Mouse (Mus musculus) left cerebral cortex, postnatal 10 days (tissue): ENCODE results near the gene Adamts13. TPM values are rescaled to one million over a fixed set of nuclear protein-coding genes. Genes with fewer than 3 reads are reported as not detected.
A peak's percentile ranks its signal among the peaks of the same experiment; 100 is the strongest.

ENCODE experiments used
- DNase-seq, 2 experiments: peaks; one replicate each; pipeline ENCODE4 v3.0.0; 2021 to 2022; ENCODE audit warnings: low spot score in 2 of 2, mixed read lengths in 1 of 2; ENCODE audit errors: extremely low spot score in 1 of 2
- intact Hi-C: fragments of 180-260 bp; cut with DNase I; formaldehyde crosslinking; loops from one replicate; pipeline ENCODE4 v1.15.1; 2025
- total RNA-seq, 2 experiments: library from RNA; stranded (reverse); gene quantifications; 2 replicates each; pipeline ENCODE4 v1.2.3; 2021

Adamts13 gene
- total RNA-seq, 2 experiments from 2014 or later = 0.24 to 1.7 TPM

DNA sequence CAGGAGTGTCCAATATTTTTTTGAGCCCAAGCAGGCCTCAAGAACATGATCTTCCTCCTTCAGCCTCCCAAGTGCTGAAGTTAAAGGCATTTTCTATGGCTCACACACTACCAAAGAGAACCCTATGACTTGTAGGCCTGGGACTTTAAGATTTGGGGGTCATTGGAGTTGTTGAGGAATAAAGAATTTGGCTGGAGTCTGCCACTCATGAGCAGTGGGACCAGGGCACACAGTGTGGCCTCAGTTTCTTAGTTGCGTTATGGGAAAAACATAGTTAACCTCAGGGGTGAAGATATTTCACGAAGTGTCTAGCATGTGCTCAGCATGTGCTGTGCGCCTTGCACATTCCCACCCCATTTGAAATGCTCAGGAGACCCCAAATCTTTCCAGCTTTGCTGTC, 53.1 kb downstream of the Adamts13 start:
- intact Hi-C loops = no loop called here
- no peak for DNase-seq

- no peak for DNase-seq
- intact Hi-C loops = no loop called here
Measured at GRCm38 (mm10) chr2:27026857-27027617, 53.8 kb downstream of the Adamts13 start.

- peak; percentile 91 to 93 for DNase-seq
- intact Hi-C loops = no loop called here
Measured at GRCm38 (mm10) chr2:27027618-27028436, 54.6 kb downstream of the Adamts13 start, which contains the start of gene Slc2a6. Gene Slc2a6 (minus strand): TSS chr2:27027998.

DNA sequence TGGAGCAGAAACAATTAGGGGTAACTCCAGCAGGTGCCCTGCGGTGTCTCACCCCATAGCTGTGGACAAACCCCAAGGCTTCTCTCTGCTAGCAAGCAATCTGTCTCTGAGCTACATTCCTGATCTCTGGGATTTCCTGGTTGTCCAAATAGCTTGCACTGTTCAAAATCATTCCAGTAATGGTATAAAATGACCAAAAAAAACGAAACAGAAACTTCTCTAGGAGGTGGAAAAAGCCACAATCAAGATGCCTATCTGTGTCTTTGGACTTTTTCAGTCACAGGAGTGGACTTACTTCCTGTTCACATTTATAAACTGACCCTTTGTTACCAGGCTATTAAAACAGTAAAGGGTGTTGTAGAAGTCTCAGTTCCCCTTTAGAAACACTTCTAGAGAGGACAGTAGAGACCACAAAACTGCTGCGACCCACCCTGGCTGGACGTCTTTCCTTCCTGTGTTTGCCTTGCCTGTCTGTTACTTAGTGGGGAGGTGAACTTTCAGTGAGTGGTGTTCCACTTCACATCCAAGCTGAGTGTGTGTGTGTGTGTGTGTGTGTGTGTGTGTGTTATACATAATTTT, 55.3 kb downstream of the Adamts13 start:
- intact Hi-C loops = no loop called here
- no peak for DNase-seq

- intact Hi-C loops = loop anchor here (10.0 kb wide), 1 partner anchor 388 kb away; no protein-coding TSS in a partner anchor
- no peak for DNase-seq
Measured at GRCm38 (mm10) chr2:27032361-27032760, 59.1 kb downstream of the Adamts13 start.

- no peak for DNase-seq
- intact Hi-C loops = loop anchor here (5.0 to 10.0 kb wide), 2 partner anchors 104 to 391 kb away; partner anchors contain the start of genes Stkld1 and Surf4
Measured at GRCm38 (mm10) chr2:27036003-27036402, 62.8 kb downstream of the Adamts13 start.

DNA sequence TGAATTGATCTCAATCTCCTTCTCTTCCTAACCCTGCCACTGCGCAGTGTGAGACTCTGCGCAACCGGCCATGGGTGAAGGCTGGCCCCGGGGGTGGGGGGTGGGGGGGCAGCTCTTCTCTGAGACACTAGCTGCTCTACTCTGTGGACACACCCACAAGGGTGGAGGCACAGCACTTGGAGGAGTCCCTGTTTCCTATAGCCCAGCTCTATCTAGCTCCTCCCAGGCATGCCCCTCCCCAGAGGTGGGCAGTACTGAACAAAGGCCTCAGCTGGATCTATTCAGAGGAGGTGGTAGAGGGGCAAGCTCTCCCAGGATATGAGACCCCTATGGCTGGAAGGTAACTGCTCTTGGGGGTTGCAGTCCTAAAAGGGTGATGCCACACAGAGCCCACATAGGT, 63.8 kb downstream of the Adamts13 start:
- no peak for DNase-seq
- intact Hi-C loops = loop anchor here (5.0 to 10.0 kb wide), 2 partner anchors 105 to 392 kb away; partner anchors contain the start of genes Stkld1 and Surf4

DNA sequence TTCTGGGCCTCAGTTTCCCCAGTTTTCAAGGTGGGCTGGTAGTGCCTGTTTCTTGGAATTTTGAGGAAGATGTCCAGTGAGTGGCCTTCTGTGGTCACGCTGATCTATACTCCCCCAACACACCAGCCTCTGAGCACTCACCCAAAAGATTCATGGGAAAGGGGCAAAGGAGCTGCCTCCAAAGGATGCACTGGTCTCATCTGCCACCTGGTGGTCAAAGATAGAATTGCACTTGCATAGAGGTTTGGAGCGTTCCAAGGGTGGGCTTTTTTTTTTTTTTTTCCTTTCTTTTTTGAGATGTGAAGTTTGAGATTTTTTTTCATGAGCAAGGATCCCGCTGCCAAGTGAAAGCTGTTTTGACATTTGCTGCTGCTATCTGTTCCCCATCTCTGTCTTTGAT, 65.4 kb downstream of the Adamts13 start:
- intact Hi-C loops = loop anchor here (5.0 to 10.0 kb wide), 2 partner anchors 106 to 394 kb away; partner anchors contain the start of genes Stkld1 and Surf4
- peak; percentile 76 to 84 for DNase-seq

- no peak for DNase-seq
- intact Hi-C loops = loop anchor here (5.0 to 10.0 kb wide), 2 partner anchors 107 to 394 kb away; partner anchors contain the start of genes Stkld1 and Surf4
Measured at GRCm38 (mm10) chr2:27039286-27039685, 66.1 kb downstream of the Adamts13 start.

- intact Hi-C loops = loop anchor here (5.0 kb wide), 1 partner anchor 80 kb away; no protein-coding TSS in a partner anchor
- DNase-seq = no peak
Measured at GRCm38 (mm10) chr2:27042131-27042844, 69.1 kb downstream of the Adamts13 start.

GRCm38 (mm10) chr2:27043461-27043860, 70.2 kb downstream of the Adamts13 start:
- peak; percentile 86 to 90 for DNase-seq
- intact Hi-C loops = loop anchor here (1.0 to 5.0 kb wide), 2 partner anchors 79 to 194 kb away; no protein-coding TSS in a partner anchor

DNA sequence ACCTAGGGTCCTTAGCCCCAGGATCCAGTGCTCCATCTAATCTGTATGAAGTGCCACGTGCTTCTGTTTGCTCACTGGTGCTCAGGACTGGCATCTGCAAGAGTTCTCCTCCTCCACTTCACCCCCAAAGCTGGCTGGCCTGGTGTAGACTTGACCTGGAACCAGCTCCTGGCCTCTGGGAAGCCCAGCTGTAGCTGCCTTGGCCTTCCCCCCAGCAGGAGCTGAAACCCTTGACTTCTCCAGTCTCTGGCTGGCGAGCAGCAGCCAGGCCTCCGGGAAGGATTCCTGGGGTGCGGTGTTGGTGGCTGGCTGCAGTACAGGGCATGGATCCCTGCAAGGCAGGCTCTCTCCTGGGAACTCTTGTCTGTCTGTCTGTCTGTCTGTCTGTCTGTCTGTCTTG, 71.0 kb downstream of the Adamts13 start:
- intact Hi-C loops = loop anchor here (5.0 kb wide), 1 partner anchor 78 kb away; no protein-coding TSS in a partner anchor
- DNase-seq = no peak

GRCm38 (mm10) chr2:27044641-27045040, 71.4 kb downstream of the Adamts13 start:
- intact Hi-C loops = loop anchor here (5.0 kb wide), 1 partner anchor 78 kb away; no protein-coding TSS in a partner anchor
- DNase-seq = no peak

DNA sequence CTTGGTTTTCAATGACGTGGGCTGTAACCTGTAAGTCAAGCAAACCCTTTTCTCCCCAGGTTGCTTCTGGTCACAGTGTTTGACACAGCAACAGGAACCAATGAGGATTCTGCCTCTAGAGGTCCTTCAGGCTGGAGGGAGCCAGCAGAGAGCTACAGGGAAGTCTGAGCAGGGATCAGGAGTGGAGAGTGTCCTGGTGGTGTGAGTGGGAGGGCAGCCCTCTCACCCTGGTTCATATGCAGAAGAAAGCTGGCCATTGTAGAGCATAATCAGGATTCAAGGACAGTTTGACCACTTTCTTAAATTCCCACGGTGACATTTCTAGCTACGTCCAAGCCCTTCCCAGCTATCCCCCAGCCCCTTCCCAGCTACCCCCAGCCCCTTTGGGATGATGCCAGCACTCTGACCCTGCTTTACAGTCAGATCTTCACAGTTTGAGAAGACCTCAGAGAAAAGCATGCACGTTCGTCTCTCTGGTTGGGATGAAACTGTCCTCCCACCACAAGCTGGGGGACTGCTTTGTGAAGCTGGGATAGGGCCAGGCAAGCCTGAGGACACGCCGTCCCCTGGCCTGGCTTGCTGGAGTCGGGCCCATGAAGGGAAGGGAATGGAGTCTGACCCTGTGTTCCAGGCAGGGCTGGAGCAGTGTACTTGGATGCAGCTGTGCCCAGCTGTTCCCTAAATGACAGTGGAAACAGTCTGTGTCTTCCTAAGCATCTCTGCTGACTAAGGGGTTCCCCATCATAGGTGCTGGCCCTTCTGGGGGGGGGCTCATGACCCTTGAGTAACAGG, 73.0 kb downstream of the Adamts13 start:
- DNase-seq = no peak
- intact Hi-C loops = no loop called here

GRCm38 (mm10) chr2:27049408-27049807, 76.2 kb downstream of the Adamts13 start:
- intact Hi-C loops = no loop called here
- no peak for DNase-seq

GRCm38 (mm10) chr2:27058251-27058650, 85.0 kb downstream of the Adamts13 start:
- intact Hi-C loops = loop anchor here (5.0 kb wide), 1 partner anchor 84 kb away; the partner anchor contains the start of gene Fam163b
- no peak for DNase-seq

DNA sequence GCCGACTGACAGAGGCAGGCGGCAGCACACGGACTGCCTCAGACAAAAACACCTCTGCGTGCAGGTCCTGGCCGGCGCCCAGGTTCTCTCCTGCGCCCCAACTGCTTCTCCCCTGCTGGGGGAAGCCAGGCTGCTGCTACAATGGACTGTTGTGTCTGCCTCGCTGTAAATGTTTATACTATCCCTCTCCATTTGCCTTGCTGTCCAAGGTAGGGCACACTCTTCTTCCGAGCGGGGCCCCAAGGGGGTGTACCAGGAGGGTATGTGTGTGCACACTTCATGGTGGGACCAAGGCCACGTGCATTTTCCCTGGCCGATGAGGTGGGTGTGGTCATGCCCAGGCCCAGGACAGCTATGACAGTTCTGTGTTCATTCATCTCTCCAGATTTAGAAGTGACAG, 85.5 kb downstream of the Adamts13 start:
- DNase-seq = peak in 1 of 2 experiments; percentile 69
- intact Hi-C loops = loop anchor here (5.0 kb wide), 1 partner anchor 84 kb away; the partner anchor contains the start of gene Fam163b
